19 mouse cellular contexts compared by ENCODE assay signal in genomic region chr12:73383861-73384260, GRCm38 (mm10).
DNase-seq lines count a peak whose midpoint lies in the region; ATAC-seq and TF ChIP-seq lines count a peak whose summit lies in the region.
"Had no signal": no experiment of that assay in that cellular context is flagged by ENCODE, and none has a peak within 500 bp of the region (broad histone marks: within the 10 kb centered on the region; RNA-seq: fewer than 3 reads in every experiment).

No protein-coding gene starts in this region.

- no peak for DNase-seq in heart, adult 18-20 months
- DNase-seq in limb, embryonic 10.5 days (ENCODE audit: low spot score): no peak
- DNase-seq in MEL (ENCODE audit: low read depth, low spot score): peak; percentile 44
- peak; percentile 54 for DNase-seq in naive thymus-derived CD4-positive, alpha-beta T cell, adult 2 months (ENCODE audit: low read depth)
- DNase-seq in cerebellum, postnatal 4 days (ENCODE audit: low spot score in 2 of 2): no peak
- DNase-seq: adrenal gland, postnatal 36 days; cerebellum, postnatal 36 days; gastrocnemius, postnatal 10 days; layer of hippocampus, adult 9-11 months; liver, embryonic 13.5 days; lung, postnatal 4 days had no signal

- no peak overlapping the region for H3K4me3 ChIP-seq in heart, embryonic 12.5 days
- no peak overlapping the region for H3K4me3 ChIP-seq in limb, embryonic 15.5 days
- no peak overlapping the region for H3K4me3 ChIP-seq in limb, embryonic 10.5 days
- no peak overlapping the region for H3K4me3 ChIP-seq in MEL (ENCODE audit: control insufficient read depth in 1 of 2, insufficient read depth in 1 of 2, low read depth in 2 of 2, low read length in 2 of 2)
- H3K4me3 ChIP-seq: hindbrain, embryonic 15.5 days; liver, embryonic 13.5 days; midbrain, embryonic 15.5 days; neural tube, embryonic 13.5 days had no signal

- no peaks in the 10 kb centered on the region for H3K79me2 ChIP-seq in MEL (ENCODE audit: control insufficient read depth, insufficient read depth, low read length, poor library complexity)

- TF ChIP-seq POLR2A in MEL (IDR thresholded peaks at IDR 0.05; ENCODE audit: control insufficient read depth in 1 of 2, insufficient read depth in 1 of 2, low read depth in 1 of 2, low read length in 2 of 2, poor library complexity in 1 of 2): no peak

- H3K4me2 ChIP-seq in heart, embryonic 12.5 days: no peak overlapping the region
- no peak overlapping the region for H3K4me2 ChIP-seq in limb, embryonic 15.5 days
- H3K4me2 ChIP-seq: hindbrain, embryonic 15.5 days; liver, embryonic 13.5 days; midbrain, embryonic 15.5 days; neural tube, embryonic 13.5 days had no signal

- H3K27ac ChIP-seq in heart, embryonic 12.5 days (ENCODE audit: poor library complexity, severe bottlenecking): peak overlapping the region; percentile 63
- H3K27ac ChIP-seq in limb, embryonic 15.5 days: 0 out of 2 replicates have a peak overlapping the region, but pooled peaks have one; percentile 34
- no peak overlapping the region for H3K27ac ChIP-seq in limb, embryonic 10.5 days
- peak overlapping the region; percentile 31; the same call in 1 of the 2 replicates for H3K27ac ChIP-seq in MEL (ENCODE audit: control insufficient read depth, low read depth, low read length)
- H3K27ac ChIP-seq: hindbrain, embryonic 15.5 days; liver, embryonic 13.5 days; midbrain, embryonic 15.5 days; neural tube, embryonic 13.5 days had no signal

- no peak overlapping the region for H3K9ac ChIP-seq in heart, embryonic 12.5 days
- no peak overlapping the region for H3K9ac ChIP-seq in limb, embryonic 15.5 days
- H3K9ac ChIP-seq in MEL (ENCODE audit: control insufficient read depth, low read depth, low read length, poor library complexity, severe bottlenecking): no peak overlapping the region
- H3K9ac ChIP-seq: hindbrain, embryonic 15.5 days; liver, embryonic 13.5 days; midbrain, embryonic 15.5 days; neural tube, embryonic 13.5 days had no signal

- H3K4me1 ChIP-seq in heart, embryonic 12.5 days (replicated peaks): peaks cover 49% of the 10 kb centered on the region
- H3K4me1 ChIP-seq in limb, embryonic 15.5 days: peaks cover 47% of the 10 kb centered on the region
- H3K4me1 ChIP-seq in limb, embryonic 10.5 days: peaks cover 27% of the 10 kb centered on the region
- H3K4me1 ChIP-seq in MEL (ENCODE audit: control insufficient read depth in 1 of 2, insufficient read depth in 2 of 2, low read length in 2 of 2): peaks cover 14 to 16% of the 10 kb centered on the region in 2 experiments
- H3K4me1 ChIP-seq: hindbrain, embryonic 15.5 days; midbrain, embryonic 15.5 days; neural tube, embryonic 13.5 days had no signal

- no peak for TF ChIP-seq RAD21 in MEL (IDR thresholded peaks at IDR 0.05; ENCODE audit: low read depth, low read length)

- TF ChIP-seq EP300 in MEL (IDR thresholded peaks at IDR 0.05; ENCODE audit: low read depth in 1 of 2, low read length in 2 of 2): no peak

- no peaks in the 10 kb centered on the region for H3K9me3 ChIP-seq in heart, embryonic 12.5 days (replicated peaks)
- no peaks in the 10 kb centered on the region for H3K9me3 ChIP-seq in limb, embryonic 15.5 days
- H3K9me3 ChIP-seq in limb, embryonic 10.5 days (replicated peaks): no peaks in the 10 kb centered on the region
- no peaks in the 10 kb centered on the region for H3K9me3 ChIP-seq in MEL (replicated peaks; ENCODE audit: insufficient read depth, low read length)
- H3K9me3 ChIP-seq: hindbrain, embryonic 15.5 days; liver, embryonic 13.5 days; midbrain, embryonic 15.5 days; neural tube, embryonic 13.5 days had no signal

- no peaks in the 10 kb centered on the region for H3K36me3 ChIP-seq in heart, embryonic 12.5 days
- no peaks in the 10 kb centered on the region for H3K36me3 ChIP-seq in limb, embryonic 15.5 days
- H3K36me3 ChIP-seq in limb, embryonic 10.5 days: no peaks in the 10 kb centered on the region
- peaks cover 0 to 8% of the 10 kb centered on the region in 2 experiments; a peak in 2 of 4 replicates for H3K36me3 ChIP-seq in MEL (ENCODE audit: control insufficient read depth in 1 of 2, insufficient read depth in 2 of 2, low read length in 2 of 2)
- H3K36me3 ChIP-seq: hindbrain, embryonic 15.5 days; liver, embryonic 13.5 days; midbrain, embryonic 15.5 days; neural tube, embryonic 13.5 days had no signal

- WGBS in heart, embryonic 12.5 days: 56% methylated on average over 3 of the region's 3 CpGs
- WGBS in limb, embryonic 15.5 days: 80% methylated on average over 3 of the region's 3 CpGs
- 88% methylated on average over 3 of the region's 3 CpGs for WGBS in limb, embryonic 10.5 days

- H3K27me3 ChIP-seq in heart, embryonic 12.5 days (replicated peaks): no peaks in the 10 kb centered on the region
- H3K27me3 ChIP-seq in limb, embryonic 15.5 days: no peaks in the 10 kb centered on the region
- H3K27me3 ChIP-seq in limb, embryonic 10.5 days (ENCODE audit: low read depth, poor library complexity, severe bottlenecking): peaks cover 33% of the 10 kb centered on the region
- H3K27me3 ChIP-seq in MEL (ENCODE audit: control insufficient read depth in 1 of 2, insufficient read depth in 2 of 2, low read length in 2 of 2): no peaks in the 10 kb centered on the region
- H3K27me3 ChIP-seq: hindbrain, embryonic 15.5 days; liver, embryonic 13.5 days; midbrain, embryonic 15.5 days; neural tube, embryonic 13.5 days had no signal

- no peak for ATAC-seq in heart, embryonic 12.5 days (ENCODE audit: insufficient number of reproducible peaks, low FRiP score)
- ATAC-seq in limb, embryonic 15.5 days (ENCODE audit: insufficient number of reproducible peaks, low FRiP score, low TSS enrichment, low read depth): no peak
- no peak for ATAC-seq in erythroid progenitor cell, adult 5-6 weeks (replicated peaks; ENCODE audit: low FRiP score, poor library complexity, severe bottlenecking)
- ATAC-seq: activated CD4-positive, CD25-positive, alpha-beta regulatory T cell, adult 4 months; forebrain, embryonic 16.5 days; midbrain, embryonic 15.5 days had no signal

- TF ChIP-seq CTCF in MEL (IDR thresholded peaks at IDR 0.05 in 2 of 3, conservative IDR thresholded peaks at IDR 0.05 in 1 of 3; ENCODE audit: control insufficient read depth in 1 of 3, insufficient read depth in 1 of 3, low read depth in 2 of 3, low read length in 3 of 3, poor library complexity in 1 of 3, severe bottlenecking in 1 of 3): no peak

TF ChIP-seq in MEL, 35 proteins besides CTCF, POLR2A, EP300 and RAD21:
- TF ChIP-seq ZMIZ1 (IDR thresholded peaks at IDR 0.05; ENCODE audit: low read depth, low read length): no peak
- TF ChIP-seq CHD1 (IDR thresholded peaks at IDR 0.05; ENCODE audit: low read depth, low read length): no peak

Comparison
In these comparisons a context has a peak if more than half of its experiments do, and no peak if none do; other contexts are left out.
1. DNase-seq: peak in MEL (single experiment) and naive thymus-derived CD4-positive, alpha-beta T cell, adult 2 months (single experiment); none in heart, adult 18-20 months (0 of 2), limb, embryonic 10.5 days (single experiment) and cerebellum, postnatal 4 days (0 of 2).